Mouse (Mus musculus) thymus, adult 2 months (tissue): Measurements from ENCODE around the gene Rex1bd. TPM values are rescaled to one million over a fixed set of nuclear protein-coding genes. Genes with fewer than 3 reads are reported as not detected.
A peak's percentile ranks its signal among the peaks of the same experiment; 100 is the strongest.

Source experiments
- DNase-seq: peaks from one replicate; pipeline ENCODE4 v3.0.0; 2021
- H3K27ac ChIP-seq: fragments of 200-500 bp; 2 replicates; pipeline ENCODE4 v1.5.1; 2012; ENCODE audit warnings: low read length, control low read depth; ENCODE audit not compliant: control insufficient read depth, insufficient read depth
- H3K27me3 ChIP-seq: fragments of 200-500 bp; 2 replicates; pipeline ENCODE4 v1.6.1; 2012; ENCODE audit warnings: mild to moderate bottlenecking, low read length, moderate library complexity, mixed read lengths; ENCODE audit not compliant: control insufficient read depth, insufficient read depth
- H3K36me3 ChIP-seq: fragments of 200-500 bp; 2 replicates; pipeline ENCODE4 v1.6.1; 2012; ENCODE audit warnings: mild to moderate bottlenecking, low read length, moderate library complexity; ENCODE audit not compliant: control insufficient read depth, insufficient read depth
- H3K4me1 ChIP-seq: fragments of 200-500 bp; replicated peaks from 2 replicates; pipeline ENCODE4 v1.6.1; 2012; ENCODE audit warnings: low read length; ENCODE audit not compliant: control insufficient read depth, insufficient read depth
- H3K4me3 ChIP-seq: fragments of 200-500 bp; 2 replicates; pipeline ENCODE4 v1.5.1; 2012; ENCODE audit warnings: mild to moderate bottlenecking, low read length, control low read depth, moderate library complexity; ENCODE audit not compliant: control insufficient read depth, insufficient read depth
- CTCF ChIP-seq: fragments of 200-500 bp; IDR thresholded peaks from 2 replicates; pipeline ENCODE4 v1.5.1; 2012; ENCODE audit warnings: mild to moderate bottlenecking, control low read depth, low read length, moderate library complexity, borderline replicate concordance; ENCODE audit not compliant: control insufficient read depth, poor library complexity, insufficient read depth; ENCODE audit errors: extremely low read depth
- POLR2A ChIP-seq: fragments of 200-500 bp; IDR thresholded peaks from 2 replicates; pipeline ENCODE4 v1.6.1; 2012; ENCODE audit warnings: mild to moderate bottlenecking, low read length, control low read depth, moderate library complexity; ENCODE audit not compliant: control insufficient read depth, poor library complexity, insufficient read depth; ENCODE audit errors: extremely low read depth
- WGBS: fragments of 180-500 bp; shearing (Covaris S2); methylation state at CpG from one replicate; pipeline ENCODE4 v1.1.7; 2018; 5-methylcytosine and 5-hydroxymethylcytosine counted together
- polyA plus RNA-seq: library from polyadenylated mRNA; depleted of rRNA; stranded (reverse); fragments of >200 nt; gene quantifications from 2 replicates; pipeline ENCODE4 v1.2.3, GENCODE M21; 2012

Gene Rex1bd
- polyA plus RNA-seq, 1 experiment, result 227 TPM

DNA sequence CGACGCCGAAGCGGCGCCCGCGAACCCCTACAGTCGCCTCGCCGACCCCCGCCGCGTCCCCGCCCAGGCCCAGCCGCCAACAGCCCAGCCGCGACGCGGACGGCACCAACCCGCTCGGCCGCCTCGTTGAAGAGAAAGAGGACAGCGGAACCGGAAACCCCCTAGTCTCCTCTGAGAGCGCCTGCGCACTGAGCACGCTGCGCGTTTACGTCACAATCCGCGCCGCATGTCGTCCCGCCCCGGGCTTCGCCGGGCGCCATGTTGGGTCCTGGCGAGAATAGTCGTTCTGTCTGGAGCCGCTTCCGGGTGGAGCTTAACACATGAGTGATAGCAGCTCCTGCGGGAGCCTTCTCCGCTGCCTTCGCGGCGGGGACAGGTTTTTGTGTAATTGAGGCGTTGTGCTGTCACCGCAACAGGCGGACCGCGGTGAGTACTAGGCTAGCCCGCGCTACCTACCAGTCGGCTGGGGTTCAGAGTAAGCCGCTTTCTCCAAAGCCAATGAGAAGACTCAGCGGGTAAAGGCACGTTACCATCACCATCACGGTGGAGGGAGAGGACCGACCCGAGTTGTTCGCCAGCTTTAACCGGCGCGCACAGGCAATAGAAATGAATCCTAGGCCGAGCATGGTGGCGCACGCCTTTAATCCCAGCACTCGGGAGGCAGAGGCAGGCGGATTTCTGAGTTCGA, 3.8 kb upstream of the Rex1bd start, which contains the start of gene Uba52:
Gene Uba52 (minus strand): TSS at position 574 of the 688 bp plus-strand sequence.
- peaks cover 6% of the 10 kb centered on the region; the same call in 1 of the 2 replicates for H3K36me3 ChIP-seq
- H3K4me1 ChIP-seq, result peaks cover 26% of the 10 kb centered on the region
- WGBS, result under 1% methylated on average over 74 of the region's 74 CpGs

DNA sequence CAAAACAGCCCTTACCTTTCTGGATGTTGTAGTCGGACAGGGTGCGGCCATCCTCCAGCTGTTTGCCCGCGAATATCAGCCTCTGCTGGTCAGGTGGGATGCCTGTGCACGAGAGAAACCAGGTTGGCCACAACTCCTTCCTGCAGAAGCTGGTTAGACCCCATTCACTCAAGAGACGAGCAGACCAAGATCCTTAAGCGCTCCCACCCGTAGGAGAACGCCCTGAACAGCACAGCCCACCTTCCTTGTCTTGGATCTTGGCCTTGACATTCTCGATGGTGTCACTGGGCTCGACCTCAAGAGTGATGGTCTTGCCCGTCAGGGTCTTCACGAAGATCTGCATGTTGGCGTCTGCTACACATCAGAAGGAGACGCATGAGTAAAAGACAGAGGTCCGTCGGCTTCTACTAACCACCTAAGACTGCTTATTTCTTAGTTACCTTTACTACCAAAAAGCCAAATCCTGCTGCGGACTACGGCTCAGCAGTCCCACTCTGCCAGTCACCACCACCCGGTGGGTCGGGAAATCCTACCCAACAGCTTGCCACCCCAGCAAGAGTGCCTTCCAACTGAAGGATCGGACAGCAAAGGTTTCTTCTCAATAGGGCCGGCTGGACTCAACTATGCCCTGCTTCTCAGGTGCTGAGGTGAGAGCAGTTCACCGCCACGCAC, 2.9 kb upstream of the Rex1bd start:
- Histone ChIP-seq H3K4me3 (peak overlapping the region; percentile 88), H3K36me3 (peaks cover 6% of the 10 kb centered on the region; the same call in 1 of the 2 replicates), H3K4me1 (peaks cover 26% of the 10 kb centered on the region), H3K27ac (no peak overlapping the region), H3K27me3 (no peaks in the 10 kb centered on the region)
- TF ChIP-seq POLR2A, result no peak
- no peak for TF ChIP-seq CTCF
- no peak for DNase-seq
- 10% methylated on average over 25 of the region's 25 CpGs for WGBS

More for the DNA sequence above, 3.8 kb upstream of the Rex1bd start, which contains the start of gene Uba52:
- no peak for TF ChIP-seq CTCF
- peak; percentile 91 for TF ChIP-seq POLR2A
- Histone ChIP-seq H3K4me3 (peak within 1 kb of the TSS; percentile 88), H3K27ac (peak within 1 kb of the TSS; percentile 89), H3K27me3 (no peaks in the 10 kb centered on the region)
- peak; percentile 96 for DNase-seq

DNA sequence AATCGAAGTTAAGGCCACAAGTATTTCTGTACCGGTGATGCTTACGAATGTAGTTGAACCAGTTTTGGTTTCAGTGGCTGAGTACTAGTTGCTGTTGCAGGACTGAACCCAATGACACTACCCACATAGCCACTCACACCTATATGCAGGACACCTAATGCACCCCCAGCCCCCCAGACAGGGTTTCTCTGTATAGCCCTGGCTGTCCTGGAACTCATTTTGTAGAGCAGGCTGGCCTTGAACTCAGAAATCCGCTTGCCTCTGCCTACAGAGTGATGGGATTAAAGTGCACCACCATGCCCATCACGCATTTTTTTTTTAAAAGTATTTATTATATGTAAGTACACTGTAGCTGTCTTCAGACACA, 458 bp upstream of the Rex1bd start:
- WGBS, result 86% methylated on average over 5 of the region's 5 CpGs
- DNase-seq, result no peak
- Histone ChIP-seq H3K27me3 (no peaks in the 10 kb centered on the region), H3K4me1 (peaks cover 26% of the 10 kb centered on the region), H3K27ac (no peak overlapping the region), H3K36me3 (peaks cover 6% of the 10 kb centered on the region; the same call in 1 of the 2 replicates), H3K4me3 (no peak overlapping the region)
- TF ChIP-seq CTCF (no peak), POLR2A (no peak)

- no peak for DNase-seq
- no peaks in the 10 kb centered on the region for H3K27me3 ChIP-seq
- peaks cover 6% of the 10 kb centered on the region; the same call in 1 of the 2 replicates for H3K36me3 ChIP-seq
- H3K27ac ChIP-seq, result no peak overlapping the region
- WGBS, result 51% methylated on average over 32 of the region's 32 CpGs
- H3K4me1 ChIP-seq, result peaks cover 25% of the 10 kb centered on the region
- peak overlapping the region; percentile 56 for H3K4me3 ChIP-seq
- TF ChIP-seq POLR2A, result no peak
- TF ChIP-seq CTCF, result no peak
Observed at GRCm38 (mm10) chr8:70505698-70506327, 739 bp downstream of the Rex1bd start.

- Histone ChIP-seq H3K4me3 (no peak overlapping the region), H3K4me1 (peaks cover 29% of the 10 kb centered on the region), H3K27me3 (no peaks in the 10 kb centered on the region), H3K36me3 (peaks cover 6% of the 10 kb centered on the region; the same call in 1 of the 2 replicates), H3K27ac (no peak overlapping the region)
- peak; percentile 86 for DNase-seq
- 80% methylated on average over 3 of the region's 3 CpGs for WGBS
- no peak for TF ChIP-seq POLR2A
- TF ChIP-seq CTCF, result peak; percentile 61; the same call in 1 of the 2 replicates
Observed at GRCm38 (mm10) chr8:70504851-70505250, 1.7 kb downstream of the Rex1bd start.

DNA sequence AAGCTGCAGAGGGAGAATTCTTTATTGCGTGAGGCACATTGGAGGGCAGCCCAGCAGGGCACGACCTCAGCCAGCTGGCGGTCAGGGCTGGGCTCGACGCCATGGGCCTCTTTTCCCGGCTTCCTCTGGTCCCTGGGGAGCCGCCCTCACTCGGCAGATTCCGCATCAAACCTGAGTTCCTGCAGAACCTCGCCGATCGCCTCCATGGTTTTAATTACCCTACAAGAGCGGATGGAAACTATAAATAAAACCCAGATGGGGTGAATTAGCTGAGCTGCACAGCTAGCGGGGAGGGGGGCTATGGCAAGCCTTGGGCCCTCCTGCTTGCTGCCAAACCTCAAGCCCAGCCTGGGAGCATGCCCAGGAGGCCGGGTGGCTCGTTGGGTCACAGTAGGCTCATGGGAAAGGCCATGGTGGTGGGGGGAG, 2.2 kb downstream of the Rex1bd start:
- Histone ChIP-seq H3K4me1 (peaks cover 31% of the 10 kb centered on the region), H3K36me3 (peaks cover 6% of the 10 kb centered on the region; the same call in 1 of the 2 replicates), H3K4me3 (no peak overlapping the region), H3K27me3 (no peaks in the 10 kb centered on the region), H3K27ac (no peak overlapping the region)
- TF ChIP-seq POLR2A (no peak), CTCF (no peak)
- no peak for DNase-seq
- WGBS, result 95% methylated on average over 16 of the region's 16 CpGs
